Comparison of ENCODE assay signal across 14 mouse cellular contexts in the genomic region with DNA sequence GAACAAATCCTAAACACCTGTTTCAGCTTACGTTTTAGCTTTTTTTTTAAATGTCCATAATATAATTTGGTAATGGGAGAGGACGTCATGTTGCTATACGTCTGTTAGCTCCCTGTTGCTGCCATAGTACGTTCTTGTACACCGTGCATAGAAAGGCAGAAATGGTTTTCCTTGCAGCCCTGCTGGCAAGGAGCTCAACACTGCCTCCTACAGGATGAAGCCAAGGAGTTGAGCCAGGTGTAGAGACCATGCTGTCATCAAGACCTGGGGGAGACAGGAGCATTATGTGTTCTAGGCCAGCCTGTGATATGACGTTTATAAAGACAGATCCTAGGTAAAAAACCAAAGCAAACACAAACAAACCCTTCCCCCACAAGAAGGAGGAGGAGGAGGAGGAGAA. TPM values are rescaled to one million over a fixed set of nuclear protein-coding genes. Genes with fewer than 3 reads are reported as not detected.
DNase-seq lines count a peak whose midpoint lies in the region; ATAC-seq and TF ChIP-seq lines count a peak whose summit lies in the region.
"Had no signal": no experiment of that assay in that cellular context is flagged by ENCODE, and none has a peak within 500 bp of the region (broad histone marks: within the 10 kb centered on the region; RNA-seq: fewer than 3 reads in every experiment).

No protein-coding gene starts in this region.

- ATAC-seq in lung, embryonic 14.5 days (ENCODE audit: insufficient read depth) = no peak
- ATAC-seq: forebrain, embryonic 16.5 days; hindbrain, embryonic 16.5 days had no signal

- H3K4me1 ChIP-seq in lung, embryonic 14.5 days (ENCODE audit: insufficient read depth) = no peaks in the 10 kb centered on the region

- no peak overlapping the region for H3K4me2 ChIP-seq in lung, embryonic 14.5 days
- H3K4me2 ChIP-seq: embryonic facial prominence, embryonic 12.5 days; limb, embryonic 12.5 days; neural tube, embryonic 13.5 days had no signal

- no peak overlapping the region for H3K27ac ChIP-seq in gastrocnemius, adult 2 months
- H3K27ac ChIP-seq in lung, embryonic 14.5 days (ENCODE audit: low read depth) = no peak overlapping the region
- H3K27ac ChIP-seq: embryonic facial prominence, embryonic 12.5 days; limb, embryonic 12.5 days; neural tube, embryonic 13.5 days had no signal

- peak; percentile 40 for TF ChIP-seq CTCF in gastrocnemius, adult 2 months (IDR thresholded peaks at IDR 0.05)
- peak; percentile 47 for TF ChIP-seq CTCF in lung, embryonic 14.5 days (IDR thresholded peaks at IDR 0.05; ENCODE audit: low read depth)
- peak; percentile 42; the same call in 1 of the 2 replicates for TF ChIP-seq CTCF in brain, embryonic 14.5 days (IDR thresholded peaks at IDR 0.05; ENCODE audit: borderline replicate concordance, extremely low read depth, insufficient read depth, insufficient read length)

- H3K27me3 ChIP-seq in lung, embryonic 14.5 days (ENCODE audit: insufficient read depth, low read length) = no peaks in the 10 kb centered on the region
- H3K27me3 ChIP-seq in splenic B cell, adult 2 months (ENCODE audit: control insufficient read depth, insufficient read depth, low read length, poor library complexity, severe bottlenecking) = no peaks in the 10 kb centered on the region
- H3K27me3 ChIP-seq: embryonic facial prominence, embryonic 12.5 days; limb, embryonic 12.5 days; neural tube, embryonic 13.5 days had no signal

- no peaks in the 10 kb centered on the region for H3K9me3 ChIP-seq in lung, embryonic 14.5 days (ENCODE audit: low read depth, low read length)
- H3K9me3 ChIP-seq: embryonic facial prominence, embryonic 12.5 days; limb, embryonic 12.5 days; neural tube, embryonic 13.5 days had no signal

- no peak overlapping the region for H3K9ac ChIP-seq in lung, embryonic 14.5 days
- H3K9ac ChIP-seq: embryonic facial prominence, embryonic 12.5 days; limb, embryonic 12.5 days; neural tube, embryonic 13.5 days had no signal

- no peak overlapping the region for H3K4me3 ChIP-seq in gastrocnemius, adult 2 months
- H3K4me3 ChIP-seq in lung, embryonic 14.5 days (ENCODE audit: low read depth, low read length) = no peak overlapping the region
- H3K4me3 ChIP-seq: embryonic facial prominence, embryonic 12.5 days; limb, embryonic 12.5 days; neural tube, embryonic 13.5 days had no signal

- intact Hi-C loops in gastrocnemius, adult 2 months (cut with DNase I) = loop anchor here (5.0 kb wide), 1 partner anchor 80 kb away; no protein-coding TSS in a partner anchor

- H3K36me3 ChIP-seq in lung, embryonic 14.5 days (ENCODE audit: insufficient read depth) = no peaks in the 10 kb centered on the region
- H3K36me3 ChIP-seq in splenic B cell, adult 2 months (ENCODE audit: control insufficient read depth, insufficient read depth, low read length, poor library complexity, severe bottlenecking) = no peaks in the 10 kb centered on the region
- H3K36me3 ChIP-seq: embryonic facial prominence, embryonic 12.5 days; limb, embryonic 12.5 days; neural tube, embryonic 13.5 days had no signal

- no peak for TF ChIP-seq POLR2A in brain, embryonic 14.5 days (IDR thresholded peaks at IDR 0.05; ENCODE audit: borderline replicate concordance, extremely low read depth, insufficient read depth, insufficient read length, poor library complexity, severe bottlenecking)

- 75% methylated on average over 6 of the region's 6 CpGs for WGBS in lung, embryonic 14.5 days

- DNase-seq in gastrocnemius, adult 2 months = no peak
- DNase-seq in gastrocnemius, postnatal 4 days (ENCODE audit: low spot score in 2 of 2) = no peak
- DNase-seq in lung, embryonic 14.5 days = no peak
- no peak for DNase-seq in lung, postnatal 36 days
- no peak for DNase-seq in brain, embryonic 14.5 days (ENCODE audit: low read depth)
- peak; percentile 29 for DNase-seq in splenic B cell, adult 2 months (ENCODE audit: low read depth, low spot score)
- no peak for DNase-seq in adrenal gland, adult 2 months
- no peak for DNase-seq in cerebellum, adult 11-12 months
- DNase-seq: right cerebral cortex, postnatal 25 days had no signal

RNA-seq across cellular contexts. Expression of a gene that starts 36.2 kb away (rescaled TPM):
- 100 to 1,000 TPM in 1 of 2 experiments, 10 to 100 TPM in 1; 40.2 to 137 TPM for total RNA-seq in gastrocnemius, adult 2 months (2021)
- 10 to 100 TPM; 21.0 to 22.8 TPM for total RNA-seq in gastrocnemius, postnatal 4 days (2021)
- polyA plus RNA-seq in lung, embryonic 14.5 days (2014; fragmentation: Nextera tagmentation; extraction: Ambion mirVana) = 18.5 and 20.0 TPM in 2 replicates
- 9.7 and 16.8 TPM in 2 replicates for polyA plus RNA-seq in brain, embryonic 14.5 days (2012; rRNA removed)
- total RNA-seq in adrenal gland, adult 2 months (2021) = 10 to 100 TPM; 19.6 to 85.0 TPM
- polyA plus RNA-seq in adrenal gland, adult 2 months (2012; rRNA removed) = 7.6 TPM in 2 replicates
